Mouse (Mus musculus) stomach, postnatal 0 days (tissue): ENCODE measurements around the gene B3gnt2.

ENCODE experiments used
- CTCF ChIP-seq: IDR thresholded peaks from 2 replicates; pipeline ENCODE4 v1.5.1; 2016; ENCODE audit warnings: antibody characterized with exemption, low read depth, mild to moderate bottlenecking, moderate library complexity
- EP300 ChIP-seq: optimal IDR thresholded peaks from 2 replicates; pipeline ENCODE3; 2016; ENCODE audit warnings: antibody characterized with exemption

- TF ChIP-seq CTCF, result no peak
- TF ChIP-seq EP300, result no peak
Measured at GRCm38 (mm10) chr11:22832600-22832999, 28.2 kb downstream of the B3gnt2 start.
